Mouse (Mus musculus) forebrain, embryonic 16.5 days (tissue): Measurements from ENCODE around the gene Ifit1. TPM values are rescaled to one million over a fixed set of nuclear protein-coding genes. Genes with fewer than 3 reads are reported as not detected.

Experiments
- polyA plus RNA-seq: library from polyadenylated mRNA; unstranded; fragments of >200 nt; fragmentation: Nextera tagmentation; extraction: Ambion mirVana; gene quantifications from 2 replicates; pipeline ENCODE4 v1.2.1, GENCODE M21; 2015

Ifit1 gene
- polyA plus RNA-seq, 1 experiment from 2014 or later = 0.18 TPM

Other genes with a start within 250 kb of the Ifit1 start
- 0.39 and 0.58 TPM in 2 replicates for gene Ch25h, start 165.7 kb upstream of the Ifit1 start, polyA plus RNA-seq
- 14.2 and 16.0 TPM in 2 replicates for gene Lipa, start 113.4 kb upstream of the Ifit1 start, polyA plus RNA-seq
- gene Ifit2, start 90.2 kb upstream of the Ifit1 start, polyA plus RNA-seq = 9.0 and 10.5 TPM in 2 replicates
- gene Ifit3, start 57.3 kb upstream of the Ifit1 start, polyA plus RNA-seq = 1.3 TPM in 2 replicates
- 0.65 and 0.98 TPM in 2 replicates for gene Ifit1bl1, start 38.9 kb upstream of the Ifit1 start, polyA plus RNA-seq
- gene Ifit3b, start 32.9 kb upstream of the Ifit1 start, polyA plus RNA-seq = 0.30 TPM in 1 of 2 replicates, not detected in the other
- gene Ifit1bl2, start 128 bp upstream of the Ifit1 start, polyA plus RNA-seq = 0.19 and 0.22 TPM in 2 replicates
- 2.8 and 3.9 TPM in 2 replicates for gene Slc16a12, start 106.4 kb downstream of the Ifit1 start, polyA plus RNA-seq
- 5.2 and 5.5 TPM in 2 replicates for gene Pank1, start 238.6 kb downstream of the Ifit1 start, polyA plus RNA-seq